8 mouse cellular contexts compared by ENCODE assay signal in genomic region chr3:58691374-58691939, GRCm38 (mm10). TPM values are rescaled to one million over a fixed set of nuclear protein-coding genes. Genes with fewer than 3 reads are reported as not detected.
DNase-seq lines count a peak whose midpoint lies in the region; TF ChIP-seq lines count a peak whose summit lies in the region.

No protein-coding gene starts in this region.

- peak; percentile 56 for DNase-seq in cerebellum, adult 11 months
- DNase-seq in forelimb bud, embryonic 11.5 days (ENCODE audit: low read depth, low spot score), result peak; percentile 39
- peak; percentile 64 for DNase-seq in hindbrain, embryonic 10.5 days (ENCODE audit: low spot score)
- DNase-seq in layer of hippocampus, postnatal 36 days, result peak; percentile 41 to 52
- peak; percentile 20 for DNase-seq in lung, postnatal 25 days (ENCODE audit: low spot score)
- peak; percentile 24 for DNase-seq in retina, postnatal 7 days (ENCODE audit: low read depth, low spot score)
- peak; percentile 61 for DNase-seq in thymus, postnatal 4 days

- TF ChIP-seq CTCF in ES-Bruce4 (IDR thresholded peaks at IDR 0.05; ENCODE audit: low read depth, low read length), result no peak

- no peak for TF ChIP-seq EP300 in ES-Bruce4 (IDR thresholded peaks at IDR 0.05; ENCODE audit: insufficient read depth, low read depth, low read length)

- no peaks in the 10 kb centered on the region for H3K36me3 ChIP-seq in ES-Bruce4 (ENCODE audit: control insufficient read depth, insufficient read depth, low read length, poor library complexity, severe bottlenecking)
- H3K36me3 ChIP-seq in hindbrain, embryonic 10.5 days, result no peaks in the 10 kb centered on the region

- no peaks in the 10 kb centered on the region for H3K4me1 ChIP-seq in ES-Bruce4 (ENCODE audit: control insufficient read depth, insufficient read depth, low read length)
- peaks cover 27% of the 10 kb centered on the region for H3K4me1 ChIP-seq in hindbrain, embryonic 10.5 days (replicated peaks)

- TF ChIP-seq POLR2A in ES-Bruce4 (IDR thresholded peaks at IDR 0.05; ENCODE audit: insufficient read depth, low read length), result no peak

- H3K9me3 ChIP-seq in ES-Bruce4 (replicated peaks; ENCODE audit: control insufficient read depth, insufficient read depth, low read length, poor library complexity, severe bottlenecking), result no peaks in the 10 kb centered on the region
- H3K9me3 ChIP-seq in hindbrain, embryonic 10.5 days, result no peaks in the 10 kb centered on the region

- peaks cover 14% of the 10 kb centered on the region for H3K27me3 ChIP-seq in ES-Bruce4 (ENCODE audit: control insufficient read depth, insufficient read depth, low read length, poor library complexity, severe bottlenecking)
- H3K27me3 ChIP-seq in hindbrain, embryonic 10.5 days (ENCODE audit: insufficient read depth, poor library complexity, severe bottlenecking), result peaks cover 44% of the 10 kb centered on the region

- H3K27ac ChIP-seq in ES-Bruce4 (ENCODE audit: insufficient read depth, low read length), result no peak overlapping the region
- H3K27ac ChIP-seq in hindbrain, embryonic 10.5 days, result peak overlapping the region; percentile 89

- WGBS in hindbrain, embryonic 10.5 days, result under 1% methylated on average over 65 of the region's 65 CpGs

- peak overlapping the region; percentile 91 for H3K4me3 ChIP-seq in ES-Bruce4 (ENCODE audit: low read depth, low read length)
- peak overlapping the region; percentile 80 for H3K4me3 ChIP-seq in hindbrain, embryonic 10.5 days

- peak overlapping the region; percentile 81 for H3K9ac ChIP-seq in ES-Bruce4 (ENCODE audit: low read depth, poor library complexity, severe bottlenecking)

RNA-seq across cellular contexts. Expression of gene Siah2, which starts 0.7 kb away (rescaled TPM):
- polyA plus RNA-seq in ES-Bruce4 (2011; ENCODE audit: insufficient read depth, insufficient read length, low read depth, missing spikeins), result 7.1 and 8.9 TPM in 2 replicates
- 3.3 TPM in 2 replicates for polyA plus RNA-seq in hindbrain, embryonic 10.5 days (2016; fragmentation: Nextera tagmentation; extraction: Ambion mirVana)
- total RNA-seq in layer of hippocampus, postnatal 36 days (2021), result 10 to 100 TPM; 18.0 to 20.7 TPM

RNA-seq across cellular contexts. Expression of gene Erich6, which starts 54.5 kb away (rescaled TPM):
- not detected in 2 replicates for polyA plus RNA-seq in ES-Bruce4 (2011; ENCODE audit: insufficient read depth, insufficient read length, low read depth, missing spikeins)
- polyA plus RNA-seq in hindbrain, embryonic 10.5 days (2016; fragmentation: Nextera tagmentation; extraction: Ambion mirVana), result 0.07 TPM in 1 of 2 replicates, not detected in the other
- 1 to 10 TPM; 1.2 to 1.4 TPM for total RNA-seq in layer of hippocampus, postnatal 36 days (2021)
